Mouse (Mus musculus): ENCODE data around the gene Casp3. TPM values are rescaled to one million over a fixed set of nuclear protein-coding genes. Genes with fewer than 3 reads are reported as not detected.

Gene Casp3
- polyA plus RNA-seq, 1 experiment from 2014 or later = 73.5 TPM

DNA sequence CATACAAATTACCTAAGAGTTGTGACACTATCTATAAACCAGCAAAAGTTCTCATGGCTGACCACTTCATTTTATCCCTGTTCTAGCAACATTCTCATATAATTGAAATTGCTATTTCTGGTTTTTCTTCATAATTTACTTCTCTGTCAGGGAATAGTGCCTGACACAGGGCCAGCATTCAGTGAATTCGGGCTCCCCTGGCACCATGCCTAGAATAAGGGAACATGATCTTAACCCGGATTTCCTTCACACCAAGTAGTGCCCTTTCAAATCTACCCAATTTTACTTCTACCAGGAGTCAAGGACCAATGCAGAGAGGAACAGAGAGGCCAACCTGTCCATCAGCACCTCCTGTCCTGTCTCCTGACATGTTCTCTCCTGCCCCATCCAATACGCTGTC is 31.5 kb upstream of the Casp3 start:
- no peaks in the 10 kb centered on the region for H3K4me1 ChIP-seq (ENCODE audit: insufficient read depth, low read length)
- H3K9me3 ChIP-seq (ENCODE audit: low read length) = no peaks in the 10 kb centered on the region
- no peak for ATAC-seq (ENCODE audit: low FRiP score, low TSS enrichment)
- H3K27me3 ChIP-seq (ENCODE audit: insufficient read depth, low read length) = no peaks in the 10 kb centered on the region
- 80% methylated on average over 3 of the region's 3 CpGs for WGBS
- no peak overlapping the region for H3K4me2 ChIP-seq (replicated peaks; ENCODE audit: low read depth, low read length)
- H3K36me3 ChIP-seq (ENCODE audit: insufficient read depth, low read length) = 0 out of 2 replicates have a peak, but pooled peaks cover 8% of the 10 kb centered on the region
- no peak overlapping the region for H3K9ac ChIP-seq (replicated peaks; ENCODE audit: low read length)
- H3K27ac ChIP-seq (ENCODE audit: low read length) = no peak overlapping the region
- no peak overlapping the region for H3K4me3 ChIP-seq (ENCODE audit: low read length)

DNA sequence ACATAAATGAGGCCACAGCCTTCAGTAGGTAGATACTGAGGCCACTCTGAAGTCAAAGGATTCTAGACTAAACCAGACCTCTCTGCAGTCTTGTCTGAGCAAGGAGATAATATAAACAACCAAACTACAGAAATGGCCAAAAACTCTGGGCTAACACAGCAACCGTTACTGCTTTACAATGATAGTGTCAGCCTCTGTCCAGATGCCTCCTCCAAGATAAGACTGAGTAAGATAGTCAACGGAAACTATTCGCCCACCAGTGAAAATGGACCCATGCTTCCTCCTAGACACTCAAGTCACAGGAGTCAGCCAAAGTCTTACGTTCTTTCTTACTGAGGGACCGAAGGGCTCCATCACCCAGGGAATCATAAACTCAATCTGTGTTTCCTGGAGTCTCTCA is 29.2 kb upstream of the Casp3 start:
- H3K4me3 ChIP-seq (ENCODE audit: low read length) = no peak overlapping the region
- WGBS = 91% methylated on average over 5 of the region's 5 CpGs
- ATAC-seq (ENCODE audit: low FRiP score, low TSS enrichment) = no peak
- no peaks in the 10 kb centered on the region for H3K4me1 ChIP-seq (ENCODE audit: insufficient read depth, low read length)
- no peaks in the 10 kb centered on the region for H3K27me3 ChIP-seq (ENCODE audit: insufficient read depth, low read length)
- no peak overlapping the region for H3K27ac ChIP-seq (ENCODE audit: low read length)
- H3K9ac ChIP-seq (replicated peaks; ENCODE audit: low read length) = no peak overlapping the region
- H3K9me3 ChIP-seq (ENCODE audit: low read length) = no peaks in the 10 kb centered on the region
- no peak overlapping the region for H3K4me2 ChIP-seq (replicated peaks; ENCODE audit: low read depth, low read length)
- 0 out of 2 replicates have a peak, but pooled peaks cover 3% of the 10 kb centered on the region for H3K36me3 ChIP-seq (ENCODE audit: insufficient read depth, low read length)

DNA sequence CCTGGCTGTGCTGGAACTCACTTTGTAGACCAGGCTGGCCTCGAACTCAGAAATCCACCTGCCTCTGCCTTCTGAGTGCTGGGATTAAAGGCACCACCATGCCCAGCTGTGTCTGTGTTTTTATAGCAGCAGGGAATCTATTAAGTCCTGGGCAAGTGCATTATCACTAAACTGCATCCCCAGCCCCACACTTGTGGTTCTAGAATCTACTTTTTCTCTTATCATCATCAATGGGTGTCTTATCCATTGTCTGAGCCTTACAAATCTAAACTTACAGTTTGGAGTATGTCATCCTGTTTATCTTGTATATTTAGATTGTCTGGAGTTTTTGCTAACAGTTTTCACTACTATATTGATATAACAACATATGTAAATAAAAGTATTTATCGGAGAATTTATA is 28.4 kb upstream of the Casp3 start:
- no peaks in the 10 kb centered on the region for H3K4me1 ChIP-seq (ENCODE audit: insufficient read depth, low read length)
- no peak for ATAC-seq (ENCODE audit: low FRiP score, low TSS enrichment)
- H3K36me3 ChIP-seq (ENCODE audit: insufficient read depth, low read length) = 0 out of 2 replicates have a peak, but pooled peaks cover 3% of the 10 kb centered on the region
- no peaks in the 10 kb centered on the region for H3K9me3 ChIP-seq (ENCODE audit: low read length)
- no peak overlapping the region for H3K4me2 ChIP-seq (replicated peaks; ENCODE audit: low read depth, low read length)
- 100% methylated on average over 2 of the region's 2 CpGs for WGBS
- no peak overlapping the region for H3K9ac ChIP-seq (replicated peaks; ENCODE audit: low read length)
- H3K4me3 ChIP-seq (ENCODE audit: low read length) = no peak overlapping the region
- H3K27me3 ChIP-seq (ENCODE audit: insufficient read depth, low read length) = no peaks in the 10 kb centered on the region
- no peak overlapping the region for H3K27ac ChIP-seq (ENCODE audit: low read length)

DNA sequence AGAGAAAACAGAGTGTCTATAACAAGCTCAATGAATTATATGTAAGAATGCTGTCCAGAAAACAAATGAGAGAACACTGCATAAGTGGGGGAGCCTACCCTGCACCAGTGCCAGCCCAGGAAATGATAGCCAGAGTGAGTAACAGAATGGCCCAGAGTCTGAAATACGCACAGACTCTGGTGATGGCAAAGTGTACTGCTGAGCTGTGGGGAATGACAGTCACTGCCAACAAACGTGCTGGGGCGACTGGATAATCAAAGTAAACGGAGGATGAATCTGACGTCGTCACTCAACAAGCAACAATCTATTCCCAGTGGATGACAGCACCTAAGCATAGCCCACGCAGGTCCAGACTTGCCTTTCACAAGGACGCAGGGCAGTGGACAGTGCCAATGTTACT is 24.0 kb upstream of the Casp3 start:
- no peak for ATAC-seq (ENCODE audit: low FRiP score, low TSS enrichment)
- no peaks in the 10 kb centered on the region for H3K9me3 ChIP-seq (ENCODE audit: low read length)
- H3K27me3 ChIP-seq (ENCODE audit: insufficient read depth, low read length) = no peaks in the 10 kb centered on the region
- H3K9ac ChIP-seq (replicated peaks; ENCODE audit: low read length) = no peak overlapping the region
- H3K4me1 ChIP-seq (ENCODE audit: insufficient read depth, low read length) = no peaks in the 10 kb centered on the region
- no peak overlapping the region for H3K4me2 ChIP-seq (replicated peaks; ENCODE audit: low read depth, low read length)
- H3K27ac ChIP-seq (ENCODE audit: low read length) = no peak overlapping the region
- no peaks in the 10 kb centered on the region for H3K36me3 ChIP-seq (ENCODE audit: insufficient read depth, low read length)
- no peak overlapping the region for H3K4me3 ChIP-seq (ENCODE audit: low read length)
- WGBS = 80% methylated on average over 8 of the region's 8 CpGs

DNA sequence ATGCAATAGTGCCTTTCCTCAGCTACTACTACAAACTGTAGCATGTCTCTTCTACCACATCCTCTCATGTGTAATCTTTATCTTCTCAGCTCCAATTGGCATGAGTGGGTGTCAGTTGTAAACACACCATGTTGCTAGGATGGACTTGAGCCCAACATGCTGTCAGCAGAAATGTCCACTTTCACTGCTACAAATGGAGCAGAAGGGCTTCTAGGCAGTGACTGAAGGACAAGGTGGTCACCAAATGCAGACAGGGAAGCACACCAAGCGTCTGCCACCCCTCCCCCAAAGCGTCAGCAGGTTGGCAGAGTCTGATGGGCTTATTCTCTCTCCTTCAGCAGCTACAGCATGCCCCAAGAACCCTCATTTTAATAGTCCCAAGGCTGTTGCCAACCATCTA is 23.3 kb upstream of the Casp3 start:
- Histone ChIP-seq H3K4me1 (ENCODE audit: insufficient read depth, low read length) (no peaks in the 10 kb centered on the region), H3K9ac (replicated peaks; ENCODE audit: low read length) (no peak overlapping the region), H3K27ac (ENCODE audit: low read length) (no peak overlapping the region), H3K4me2 (replicated peaks; ENCODE audit: low read depth, low read length) (no peak overlapping the region), H3K9me3 (ENCODE audit: low read length) (no peaks in the 10 kb centered on the region), H3K36me3 (ENCODE audit: insufficient read depth, low read length) (no peaks in the 10 kb centered on the region), H3K27me3 (ENCODE audit: insufficient read depth, low read length) (no peaks in the 10 kb centered on the region), H3K4me3 (ENCODE audit: low read length) (no peak overlapping the region)
- no peak for ATAC-seq (ENCODE audit: low FRiP score, low TSS enrichment)
- 81% methylated on average over 2 of the region's 2 CpGs for WGBS

DNA sequence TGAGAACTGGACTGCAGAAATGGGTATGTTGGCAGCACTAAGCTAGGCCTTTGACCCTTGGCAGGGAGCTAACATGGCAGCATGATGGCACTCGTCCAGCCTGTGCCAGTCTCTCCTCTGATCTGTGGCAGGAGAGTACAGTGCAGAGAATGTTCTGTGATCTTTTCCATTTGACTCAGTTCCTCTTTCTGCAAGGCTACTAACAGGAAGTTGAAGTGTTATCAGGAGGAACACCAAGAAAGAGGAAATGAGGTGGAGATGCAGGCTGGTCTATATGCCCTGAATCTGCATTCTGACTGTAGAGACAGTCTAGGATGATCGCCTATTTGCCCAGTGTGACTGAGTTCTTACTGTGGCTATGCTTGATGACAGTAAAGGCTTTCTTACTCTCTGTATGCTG is 21.5 kb upstream of the Casp3 start:
- Histone ChIP-seq H3K4me3 (ENCODE audit: low read length) (no peak overlapping the region), H3K9me3 (ENCODE audit: low read length) (no peaks in the 10 kb centered on the region), H3K36me3 (ENCODE audit: insufficient read depth, low read length) (no peaks in the 10 kb centered on the region), H3K4me1 (ENCODE audit: insufficient read depth, low read length) (no peaks in the 10 kb centered on the region), H3K27me3 (ENCODE audit: insufficient read depth, low read length) (no peaks in the 10 kb centered on the region), H3K9ac (replicated peaks; ENCODE audit: low read length) (no peak overlapping the region), H3K4me2 (replicated peaks; ENCODE audit: low read depth, low read length) (no peak overlapping the region), H3K27ac (ENCODE audit: low read length) (no peak overlapping the region)
- no peak for ATAC-seq (ENCODE audit: low FRiP score, low TSS enrichment)
- WGBS = 71% methylated on average over 2 of the region's 2 CpGs

DNA sequence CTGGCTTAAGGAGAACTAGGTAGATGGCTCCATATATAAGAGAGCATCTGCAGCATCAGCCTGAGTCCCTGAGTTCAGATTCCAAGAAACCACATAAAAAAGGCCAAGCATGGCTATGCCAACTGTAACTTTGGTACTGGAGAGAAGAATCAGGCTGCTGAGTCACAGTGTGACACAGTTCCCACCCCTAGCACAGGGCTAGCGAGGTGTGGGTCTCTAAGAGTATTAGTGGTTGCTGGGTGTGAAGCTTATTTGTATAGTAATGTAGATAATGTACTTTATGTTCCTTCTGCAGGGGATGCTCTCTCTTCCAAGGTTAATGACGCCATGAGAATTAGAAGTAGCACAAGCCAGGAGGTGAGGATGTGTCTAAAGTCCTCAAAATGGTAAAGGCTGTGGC is 20.6 kb upstream of the Casp3 start:
- no peaks in the 10 kb centered on the region for H3K9me3 ChIP-seq (ENCODE audit: low read length)
- H3K4me1 ChIP-seq (ENCODE audit: insufficient read depth, low read length) = peaks cover 6% of the 10 kb centered on the region
- no peak for ATAC-seq (ENCODE audit: low FRiP score, low TSS enrichment)
- 86% methylated on average over 2 of the region's 2 CpGs for WGBS
- no peaks in the 10 kb centered on the region for H3K36me3 ChIP-seq (ENCODE audit: insufficient read depth, low read length)
- no peak overlapping the region for H3K4me3 ChIP-seq (ENCODE audit: low read length)
- H3K4me2 ChIP-seq (replicated peaks; ENCODE audit: low read depth, low read length) = no peak overlapping the region
- H3K27me3 ChIP-seq (ENCODE audit: insufficient read depth, low read length) = no peaks in the 10 kb centered on the region
- no peak overlapping the region for H3K9ac ChIP-seq (replicated peaks; ENCODE audit: low read length)
- no peak overlapping the region for H3K27ac ChIP-seq (ENCODE audit: low read length)

DNA sequence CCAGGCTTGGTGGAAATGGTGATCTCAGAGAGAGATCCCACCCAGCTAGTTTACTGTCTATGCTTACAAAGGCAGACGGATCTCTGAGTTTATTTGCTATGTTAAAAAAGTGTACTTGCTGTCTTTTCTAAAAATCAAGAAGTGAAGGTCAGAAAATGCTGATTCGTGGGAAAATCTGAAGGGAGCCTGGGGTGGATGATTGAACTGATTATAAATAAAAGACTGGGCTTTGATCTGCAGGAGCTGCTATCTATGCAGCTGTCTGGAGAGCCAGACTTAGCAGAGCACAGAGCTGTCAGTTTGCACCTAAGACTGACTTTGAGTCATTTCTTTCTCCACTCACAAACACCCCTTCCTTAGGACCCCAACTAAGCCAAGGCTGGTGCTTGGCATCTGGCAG is 19.7 kb upstream of the Casp3 start:
- H3K4me2 ChIP-seq (replicated peaks; ENCODE audit: low read depth, low read length) = no peak overlapping the region
- H3K4me1 ChIP-seq (ENCODE audit: insufficient read depth, low read length) = peaks cover 7% of the 10 kb centered on the region
- WGBS = 75% methylated on average over 2 of the region's 2 CpGs
- no peaks in the 10 kb centered on the region for H3K36me3 ChIP-seq (ENCODE audit: insufficient read depth, low read length)
- no peak for ATAC-seq (ENCODE audit: low FRiP score, low TSS enrichment)
- H3K27ac ChIP-seq (ENCODE audit: low read length) = no peak overlapping the region
- H3K9ac ChIP-seq (replicated peaks; ENCODE audit: low read length) = no peak overlapping the region
- no peaks in the 10 kb centered on the region for H3K27me3 ChIP-seq (ENCODE audit: insufficient read depth, low read length)
- H3K4me3 ChIP-seq (ENCODE audit: low read length) = no peak overlapping the region
- H3K9me3 ChIP-seq (ENCODE audit: low read length) = no peaks in the 10 kb centered on the region

DNA sequence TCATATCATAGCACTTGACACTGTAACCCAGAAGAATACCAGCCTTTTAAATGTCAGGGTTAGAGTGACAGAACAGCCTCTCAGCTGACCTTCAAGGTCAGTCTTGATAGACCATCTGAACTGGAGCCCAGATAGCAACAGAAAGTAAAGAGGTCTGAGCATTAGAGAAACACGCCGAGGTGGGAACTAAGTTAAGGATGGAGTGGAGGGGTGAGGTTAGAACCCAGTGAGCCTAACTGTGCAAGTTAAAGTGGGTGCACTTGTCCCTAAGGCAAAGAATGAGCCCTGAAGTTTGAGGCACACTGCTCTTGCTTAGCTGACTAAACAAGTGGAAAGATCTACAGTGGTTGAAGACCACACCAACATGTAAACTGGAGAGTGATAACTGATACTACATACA is 19.0 kb upstream of the Casp3 start:
- no peak overlapping the region for H3K4me3 ChIP-seq (ENCODE audit: low read length)
- no peaks in the 10 kb centered on the region for H3K27me3 ChIP-seq (ENCODE audit: insufficient read depth, low read length)
- ATAC-seq (ENCODE audit: low FRiP score, low TSS enrichment) = no peak
- no peaks in the 10 kb centered on the region for H3K36me3 ChIP-seq (ENCODE audit: insufficient read depth, low read length)
- H3K4me1 ChIP-seq (ENCODE audit: insufficient read depth, low read length) = peaks cover 7% of the 10 kb centered on the region
- no peak overlapping the region for H3K9ac ChIP-seq (replicated peaks; ENCODE audit: low read length)
- no peaks in the 10 kb centered on the region for H3K9me3 ChIP-seq (ENCODE audit: low read length)
- 87% methylated on average over 2 of the region's 2 CpGs for WGBS
- H3K4me2 ChIP-seq (replicated peaks; ENCODE audit: low read depth, low read length) = no peak overlapping the region
- no peak overlapping the region for H3K27ac ChIP-seq (ENCODE audit: low read length)

DNA sequence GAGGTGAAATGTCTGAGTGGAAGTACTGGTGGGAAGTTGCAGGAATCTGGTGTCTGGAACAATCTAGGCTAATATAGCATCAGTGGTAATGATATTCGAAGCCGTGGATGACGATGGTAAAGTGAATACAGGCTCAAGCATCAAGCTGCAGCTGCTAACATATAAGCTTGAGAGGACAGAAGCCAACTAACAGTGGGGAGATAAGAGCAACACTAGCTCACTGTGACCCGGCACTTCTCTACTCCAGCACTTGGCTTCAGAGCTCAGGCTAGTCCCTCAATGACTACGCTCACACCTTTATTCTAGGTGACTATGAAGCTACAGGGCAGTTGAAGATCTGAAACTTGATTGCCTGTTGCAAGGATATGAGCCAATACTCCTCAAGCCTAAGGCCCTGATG is 18.3 kb upstream of the Casp3 start:
- no peak for ATAC-seq (ENCODE audit: low FRiP score, low TSS enrichment)
- no peaks in the 10 kb centered on the region for H3K27me3 ChIP-seq (ENCODE audit: insufficient read depth, low read length)
- H3K4me1 ChIP-seq (ENCODE audit: insufficient read depth, low read length) = peaks cover 7% of the 10 kb centered on the region
- no peaks in the 10 kb centered on the region for H3K36me3 ChIP-seq (ENCODE audit: insufficient read depth, low read length)
- H3K27ac ChIP-seq (ENCODE audit: low read length) = no peak overlapping the region
- WGBS = 97% methylated on average over 5 of the region's 5 CpGs
- H3K9me3 ChIP-seq (ENCODE audit: low read length) = no peaks in the 10 kb centered on the region
- no peak overlapping the region for H3K9ac ChIP-seq (replicated peaks; ENCODE audit: low read length)
- H3K4me2 ChIP-seq (replicated peaks; ENCODE audit: low read depth, low read length) = no peak overlapping the region
- H3K4me3 ChIP-seq (ENCODE audit: low read length) = no peak overlapping the region
